ENCODE assay signal across 16 mouse cellular contexts in genomic region chr12:99771018-99771417, GRCm38 (mm10).
"Had no signal": no experiment of that assay in that cellular context is flagged by ENCODE, and none has a peak within 500 bp of the region (broad histone marks: within the 10 kb centered on the region; RNA-seq: fewer than 3 reads in every experiment).

No protein-coding gene starts in this region.

- H3K9me3 ChIP-seq: neural tube, embryonic 13.5 days; neural tube, embryonic 15.5 days; stomach, embryonic 15.5 days had no signal

- H3K4me3 ChIP-seq: neural tube, embryonic 13.5 days; neural tube, embryonic 15.5 days; stomach, embryonic 15.5 days had no signal

- H3K36me3 ChIP-seq: neural tube, embryonic 13.5 days; neural tube, embryonic 15.5 days; stomach, embryonic 15.5 days had no signal

- H3K4me1 ChIP-seq: neural tube, embryonic 15.5 days; stomach, embryonic 15.5 days had no signal

- H3K27me3 ChIP-seq: neural tube, embryonic 13.5 days; neural tube, embryonic 15.5 days; stomach, embryonic 15.5 days had no signal

- H3K27ac ChIP-seq: neural tube, embryonic 13.5 days; neural tube, embryonic 15.5 days; stomach, embryonic 15.5 days; stomach, postnatal 0 days had no signal

- DNase-seq: retina, postnatal 1 day; right cerebral cortex, adult 18-20 months; right cerebral cortex, postnatal 14 days; right cerebral cortex, postnatal 25 days; right cerebral cortex, postnatal 4 days; spleen, adult 18-20 months; thymus, adult 18-20 months; thymus, adult 2 months; thymus, postnatal 14 days; thymus, postnatal 25 days; thymus, postnatal 36 days; thymus, postnatal 4 days had no signal
